Mouse (Mus musculus) CH12.LX (cell line): Measurements from ENCODE around the gene Gm20219.

ENCODE experiments used
- CHD2 ChIP-seq: IDR thresholded peaks from 2 replicates; pipeline ENCODE4 v1.6.1; 2011; ENCODE audit warnings: low read length, improper control_type of control experiment
- CTCF ChIP-seq, 2 experiments: IDR thresholded peaks in 1 of 2; conservative IDR thresholded peaks in 1 of 2; 2 replicates each; pipeline ENCODE4 v1.5.1; 2011 to 2012; ENCODE audit warnings: low read depth in 2 of 2, low read length in 2 of 2, improper control_type of control experiment in 1 of 2, inconsistent platforms in 1 of 2, mild to moderate bottlenecking in 1 of 2, moderate library complexity in 1 of 2
- EP300 ChIP-seq: IDR thresholded peaks from 2 replicates; pipeline ENCODE4 v1.6.1; 2011; ENCODE audit warnings: low read length, improper control_type of control experiment
- HCFC1 ChIP-seq: IDR thresholded peaks from 2 replicates; pipeline ENCODE4 v1.6.1; 2012; ENCODE audit warnings: low read depth, mild to moderate bottlenecking, inconsistent platforms, low read length, improper control_type of control experiment
- MAFK ChIP-seq: IDR thresholded peaks from 2 replicates; pipeline ENCODE4 v1.6.1; 2011; ENCODE audit warnings: low read length, improper control_type of control experiment; ENCODE audit not compliant: insufficient replicate concordance
- NELFE ChIP-seq: IDR thresholded peaks from 2 replicates; pipeline ENCODE4 v1.6.1; 2011; ENCODE audit warnings: low read depth, low read length, improper control_type of control experiment
- NRF1 ChIP-seq: IDR thresholded peaks from 2 replicates; pipeline ENCODE4 v1.6.1; 2014; ENCODE audit warnings: low read depth, mild to moderate bottlenecking, inconsistent platforms, low read length, improper control_type of control experiment, moderate library complexity
- PAX5 ChIP-seq: IDR thresholded peaks from 2 replicates; pipeline ENCODE4 v1.6.1; 2012; ENCODE audit warnings: low read length, inconsistent platforms, mixed read lengths
- POLR2A ChIP-seq: IDR thresholded peaks from 2 replicates; pipeline ENCODE4 v1.6.1; 2011; ENCODE audit warnings: low read depth, mild to moderate bottlenecking, improper control_type of control experiment, low read length
- POLR2AphosphoS2 ChIP-seq: IDR thresholded peaks from 2 replicates; pipeline ENCODE4 v1.6.1; 2011; ENCODE audit warnings: low read depth, low read length, improper control_type of control experiment
- USF1 ChIP-seq: IDR thresholded peaks from 2 replicates; pipeline ENCODE4 v1.6.1; 2014; ENCODE audit warnings: low read depth, mild to moderate bottlenecking, inconsistent platforms, low read length, improper control_type of control experiment
- ZMIZ1 ChIP-seq: IDR thresholded peaks from 2 replicates; pipeline ENCODE4 v1.6.1; 2012; ENCODE audit warnings: low read depth, mild to moderate bottlenecking, inconsistent platforms, low read length, improper control_type of control experiment
- ZNF384 ChIP-seq: IDR thresholded peaks from 2 replicates; pipeline ENCODE4 v1.6.1; 2012; ENCODE audit warnings: low read depth, low read length, improper control_type of control experiment, inconsistent platforms

GRCm38 (mm10) chr17:56514916-56515315, 39.3 kb downstream of the Gm20219 start:
- TF ChIP-seq CTCF (conservative IDR thresholded peaks at IDR 0.05 in 1 of 2, IDR thresholded peaks at IDR 0.05 in 1 of 2; ENCODE audit: low read depth in 2 of 2, low read length in 2 of 2) (no peak), ZNF384 (no peak), NELFE (no peak), POLR2A (no peak), PAX5 (no peak), EP300 (no peak), NRF1 (no peak), USF1 (no peak), HCFC1 (no peak), POLR2AphosphoS2 (no peak), CHD2 (no peak), MAFK (no peak), ZMIZ1 (no peak)
